Mouse (Mus musculus): Measurements from ENCODE around the gene Nudt19.

GRCm38 (mm10) chr7:35556905-35557304, 801 bp upstream of the Nudt19 start:
- TF ChIP-seq CTCF (IDR thresholded peaks at IDR 0.05; ENCODE audit: low read depth) (no peak), EP300 (IDR thresholded peaks at IDR 0.05; ENCODE audit: low read depth) (no peak)
